Mouse (Mus musculus) cerebellum, postnatal 25 days (tissue): ENCODE results near the gene Rapgef5.

Source experiments
- DNase-seq, 2 experiments: peaks; one replicate each; pipeline ENCODE4 v3.0.0; 2021; ENCODE audit warnings: mixed read lengths in 2 of 2

Rapgef5 gene

GRCm38 (mm10) chr12:117678916-117679315, 162.6 kb downstream of the Rapgef5 start:
- DNase-seq = no peak

- no peak for DNase-seq
Measured at GRCm38 (mm10) chr12:117679795-117680194, 163.5 kb downstream of the Rapgef5 start.

- DNase-seq = no peak
Measured at GRCm38 (mm10) chr12:117681273-117681672, 165.0 kb downstream of the Rapgef5 start.

GRCm38 (mm10) chr12:117683377-117683776, 167.1 kb downstream of the Rapgef5 start:
- no peak for DNase-seq

GRCm38 (mm10) chr12:117683984-117684383, 167.7 kb downstream of the Rapgef5 start:
- DNase-seq = no peak

GRCm38 (mm10) chr12:117684788-117685187, 168.5 kb downstream of the Rapgef5 start:
- DNase-seq = no peak

GRCm38 (mm10) chr12:117685336-117685735, 169.1 kb downstream of the Rapgef5 start:
- no peak for DNase-seq

- DNase-seq = no peak
Measured at GRCm38 (mm10) chr12:117686732-117687131, 170.5 kb downstream of the Rapgef5 start.

GRCm38 (mm10) chr12:117688655-117689548, 172.6 kb downstream of the Rapgef5 start:
- DNase-seq = peak; percentile 67 to 72

GRCm38 (mm10) chr12:117691336-117691735, 175.1 kb downstream of the Rapgef5 start:
- no peak for DNase-seq

GRCm38 (mm10) chr12:117692775-117693174, 176.5 kb downstream of the Rapgef5 start:
- DNase-seq = no peak

GRCm38 (mm10) chr12:117699950-117700665, 183.8 kb downstream of the Rapgef5 start:
- no peak for DNase-seq

GRCm38 (mm10) chr12:117700927-117701326, 184.6 kb downstream of the Rapgef5 start:
- no peak for DNase-seq

GRCm38 (mm10) chr12:117702291-117702690, 186.0 kb downstream of the Rapgef5 start:
- no peak for DNase-seq

GRCm38 (mm10) chr12:117702928-117703327, 186.6 kb downstream of the Rapgef5 start:
- no peak for DNase-seq

- no peak for DNase-seq
Measured at GRCm38 (mm10) chr12:117703413-117703812, 187.1 kb downstream of the Rapgef5 start.

- DNase-seq = no peak
Measured at GRCm38 (mm10) chr12:117705308-117705707, 189.0 kb downstream of the Rapgef5 start.

GRCm38 (mm10) chr12:117709280-117709679, 193.0 kb downstream of the Rapgef5 start:
- DNase-seq = no peak

GRCm38 (mm10) chr12:117712474-117712873, 196.2 kb downstream of the Rapgef5 start:
- DNase-seq = no peak

- DNase-seq = no peak
Measured at GRCm38 (mm10) chr12:117713616-117714015, 197.3 kb downstream of the Rapgef5 start.

GRCm38 (mm10) chr12:117720794-117721747, 204.8 kb downstream of the Rapgef5 start:
- DNase-seq = no peak

GRCm38 (mm10) chr12:117721748-117722150, 205.5 kb downstream of the Rapgef5 start:
- no peak for DNase-seq

- no peak for DNase-seq
Measured at GRCm38 (mm10) chr12:117725011-117725410, 208.7 kb downstream of the Rapgef5 start.
